In the genomic region with DNA sequence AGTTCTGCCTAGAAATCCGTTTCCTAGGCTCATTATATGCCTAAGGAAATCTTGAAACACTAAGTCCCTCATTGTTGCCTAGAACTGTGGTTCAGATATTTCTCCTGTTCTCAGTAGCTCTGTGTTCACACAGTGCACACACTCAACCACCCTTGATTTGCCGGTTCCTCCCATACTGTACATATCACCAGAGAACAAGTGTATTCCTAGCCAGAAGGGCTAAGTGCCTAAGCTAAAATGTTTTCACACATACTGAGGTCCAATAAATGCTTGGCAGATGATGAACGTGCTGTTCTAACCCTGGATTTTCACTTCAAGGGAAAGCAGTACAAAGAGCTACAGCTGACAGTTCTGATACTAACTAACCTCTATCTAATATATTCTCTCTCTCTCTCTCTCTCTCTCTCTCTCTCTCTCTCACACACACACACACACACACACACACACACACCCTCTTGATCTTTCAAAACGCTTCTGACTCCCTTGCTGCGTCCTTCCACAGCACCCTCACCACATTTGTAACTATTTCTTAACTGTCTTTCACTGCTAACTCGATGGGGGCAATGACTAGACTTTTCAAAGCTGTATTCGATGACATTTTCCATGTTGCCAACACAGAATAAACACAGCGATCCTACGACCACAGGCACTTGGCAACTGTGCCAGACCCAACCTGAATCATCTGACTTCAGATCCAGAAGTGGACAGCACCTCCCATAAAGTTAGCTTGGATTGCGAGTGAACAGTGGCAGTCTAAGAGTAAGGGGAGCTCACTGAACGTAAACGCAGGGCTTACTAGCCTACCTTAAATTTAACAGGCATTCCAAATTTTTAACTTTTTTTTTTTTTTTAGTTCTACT, we compare ENCODE assay signal across 8 mouse cellular contexts. TPM values are rescaled to one million over a fixed set of nuclear protein-coding genes. Genes with fewer than 3 reads are reported as not detected.
DNase-seq lines count a peak whose midpoint lies in the region; ATAC-seq and TF ChIP-seq lines count a peak whose summit lies in the region.

No protein-coding gene starts in this region.

- peak overlapping the region; percentile 76 for H3K4me3 ChIP-seq in bone marrow, adult 2 months (replicated peaks; ENCODE audit: control insufficient read depth, low read depth, low read length)
- peak overlapping the region; percentile 95 for H3K4me3 ChIP-seq in heart, embryonic 16.5 days (ENCODE audit: low read length)
- peak overlapping the region; percentile 84 for H3K4me3 ChIP-seq in limb, embryonic 11.5 days (ENCODE audit: low read depth, low read length)
- peak overlapping the region; percentile 84 for H3K4me3 ChIP-seq in midbrain, embryonic 12.5 days

- no peaks in the 10 kb centered on the region for H3K9me3 ChIP-seq in heart, embryonic 16.5 days (replicated peaks; ENCODE audit: control insufficient read depth, low read length)
- H3K9me3 ChIP-seq in limb, embryonic 11.5 days (ENCODE audit: control insufficient read depth, low read length) = no peaks in the 10 kb centered on the region
- H3K9me3 ChIP-seq in midbrain, embryonic 12.5 days = no peaks in the 10 kb centered on the region

- DNase-seq in heart, adult 11 months = peak; percentile 93
- DNase-seq in heart, adult 8-10 months (ENCODE audit: low spot score) = no peak
- no peak for DNase-seq in limb, embryonic 11.5 days (ENCODE audit: low spot score)
- no peak for DNase-seq in testis, postnatal 10 days (ENCODE audit: low spot score)

- peak overlapping the region; percentile 99; the same call in 1 of the 2 replicates for H3K27ac ChIP-seq in bone marrow, adult 2 months (ENCODE audit: control insufficient read depth, insufficient read depth, low read depth, low read length, poor library complexity)
- peak overlapping the region; percentile 97 for H3K27ac ChIP-seq in heart, embryonic 16.5 days (ENCODE audit: low read length)
- H3K27ac ChIP-seq in limb, embryonic 11.5 days (replicated peaks; ENCODE audit: low read depth, low read length) = no peak overlapping the region
- no peak overlapping the region for H3K27ac ChIP-seq in midbrain, embryonic 12.5 days (replicated peaks)

- no peak for TF ChIP-seq POLR2A in bone marrow, adult 2 months (IDR thresholded peaks at IDR 0.05; ENCODE audit: borderline replicate concordance, control insufficient read depth, low read depth, low read length)

- ATAC-seq in heart, embryonic 16.5 days (replicated peaks; ENCODE audit: extremely low read depth, insufficient read depth, low FRiP score) = no peak
- ATAC-seq in limb, embryonic 11.5 days (ENCODE audit: insufficient number of reproducible peaks, low FRiP score, low TSS enrichment, low read depth) = no peak
- no peak for ATAC-seq in midbrain, embryonic 12.5 days (ENCODE audit: low FRiP score, low read depth)
- ATAC-seq in monocyte, adult 5-6 weeks (replicated peaks; ENCODE audit: insufficient number of reproducible peaks, low FRiP score, low TSS enrichment, poor library complexity, severe bottlenecking) = no peak

- H3K9ac ChIP-seq in heart, embryonic 16.5 days (ENCODE audit: low read length) = peak overlapping the region; percentile 93
- peak overlapping the region; percentile 76; the same call in 1 of the 2 replicates for H3K9ac ChIP-seq in limb, embryonic 11.5 days (ENCODE audit: low read length)
- H3K9ac ChIP-seq in midbrain, embryonic 12.5 days (replicated peaks) = peak overlapping the region; percentile 88

- WGBS in bone marrow, adult 2 months = under 1% methylated on average over 12 of the region's 12 CpGs
- 15% methylated on average over 12 of the region's 12 CpGs for WGBS in heart, embryonic 16.5 days
- WGBS in limb, embryonic 11.5 days = 49% methylated on average over 12 of the region's 12 CpGs
- 57% methylated on average over 12 of the region's 12 CpGs for WGBS in midbrain, embryonic 12.5 days

- no peak for TF ChIP-seq CTCF in bone marrow, adult 2 months (IDR thresholded peaks at IDR 0.05; ENCODE audit: control insufficient read depth, insufficient read depth, low read length)

- no peaks in the 10 kb centered on the region for H3K36me3 ChIP-seq in heart, embryonic 16.5 days (ENCODE audit: control insufficient read depth, insufficient read depth)
- H3K36me3 ChIP-seq in limb, embryonic 11.5 days (ENCODE audit: control insufficient read depth, insufficient read depth, low read length) = no peaks in the 10 kb centered on the region
- H3K36me3 ChIP-seq in midbrain, embryonic 12.5 days = no peaks in the 10 kb centered on the region

- H3K27me3 ChIP-seq in heart, embryonic 16.5 days (ENCODE audit: control insufficient read depth, insufficient read depth, low read length) = no peaks in the 10 kb centered on the region
- no peaks in the 10 kb centered on the region for H3K27me3 ChIP-seq in limb, embryonic 11.5 days (ENCODE audit: control insufficient read depth, insufficient read depth, low read length)
- H3K27me3 ChIP-seq in midbrain, embryonic 12.5 days = no peaks in the 10 kb centered on the region

- peak overlapping the region; percentile 83 for H3K4me2 ChIP-seq in heart, embryonic 16.5 days (ENCODE audit: low read depth, low read length)
- H3K4me2 ChIP-seq in limb, embryonic 11.5 days (ENCODE audit: low read depth, severe bottlenecking) = peak overlapping the region; percentile 43
- peak overlapping the region; percentile 61 for H3K4me2 ChIP-seq in midbrain, embryonic 12.5 days (replicated peaks)

- peaks cover 7% of the 10 kb centered on the region; the same call in 1 of the 2 replicates for H3K4me1 ChIP-seq in bone marrow, adult 2 months (ENCODE audit: control insufficient read depth, insufficient read depth, low read length)
- peaks cover 35% of the 10 kb centered on the region for H3K4me1 ChIP-seq in heart, embryonic 16.5 days (ENCODE audit: control insufficient read depth, insufficient read depth, low read length)
- no peaks in the 10 kb centered on the region for H3K4me1 ChIP-seq in limb, embryonic 11.5 days (ENCODE audit: control insufficient read depth, insufficient read depth, low read length)
- H3K4me1 ChIP-seq in midbrain, embryonic 12.5 days = peaks cover 25% of the 10 kb centered on the region

RNA-seq across cellular contexts. Expression of a gene that starts 1.1 kb away (rescaled TPM):
- total RNA-seq in heart, adult 8-10 months (2022) = 10 to 100 TPM; 38.4 to 47.9 (median 42.1) TPM
- polyA plus RNA-seq in bone marrow, adult 2 months (2011; ENCODE audit: insufficient read depth, insufficient read length, low replicate concordance, missing spikeins) = 213 and 346 TPM in 2 replicates
- 44.3 and 51.9 TPM in 2 replicates for polyA plus RNA-seq in heart, embryonic 16.5 days (2015; fragmentation: Nextera tagmentation; extraction: Ambion mirVana)
- 59.0 and 64.6 TPM in 2 replicates for polyA plus RNA-seq in limb, embryonic 11.5 days (2014; fragmentation: Nextera tagmentation; extraction: Ambion mirVana)
- polyA plus RNA-seq in midbrain, embryonic 12.5 days (2016; fragmentation: Nextera tagmentation; extraction: Ambion mirVana) = 58.6 and 67.5 TPM in 2 replicates
- total RNA-seq in monocyte, adult 5-6 weeks (2017) = 562 to 797 TPM (median 623 TPM) in 3 replicates

RNA-seq across cellular contexts. Expression of a gene that starts 48.7 kb away (rescaled TPM):
- 10 to 100 TPM; 44.1 to 52.8 (median 49.1) TPM for total RNA-seq in heart, adult 8-10 months (2022)
- polyA plus RNA-seq in bone marrow, adult 2 months (2011; ENCODE audit: insufficient read depth, insufficient read length, low replicate concordance, missing spikeins) = 13.0 and 21.9 TPM in 2 replicates
- polyA plus RNA-seq in heart, embryonic 16.5 days (2015; fragmentation: Nextera tagmentation; extraction: Ambion mirVana) = 73.1 and 91.5 TPM in 2 replicates
- 52.4 and 54.1 TPM in 2 replicates for polyA plus RNA-seq in limb, embryonic 11.5 days (2014; fragmentation: Nextera tagmentation; extraction: Ambion mirVana)
- 67.4 and 72.8 TPM in 2 replicates for polyA plus RNA-seq in midbrain, embryonic 12.5 days (2016; fragmentation: Nextera tagmentation; extraction: Ambion mirVana)
- 118 to 145 TPM (median 130 TPM) in 3 replicates for total RNA-seq in monocyte, adult 5-6 weeks (2017)

Comparison
In these comparisons a context has a peak if more than half of its experiments do, and no peak if none do; other contexts are left out.
1. H3K27ac ChIP-seq: peak in bone marrow, adult 2 months (single experiment) and heart, embryonic 16.5 days (single experiment); none in limb, embryonic 11.5 days (single experiment) and midbrain, embryonic 12.5 days (single experiment).
2. Peak in every context shown above with its lines, with median percentiles within 50 percentile points of each other: H3K4me3 ChIP-seq, H3K4me2 ChIP-seq and H3K9ac ChIP-seq.